Mouse (Mus musculus) limb, embryonic 12.5 days (tissue): ENCODE results near the gene Klhl26. TPM values are rescaled to one million over a fixed set of nuclear protein-coding genes. Genes with fewer than 3 reads are reported as not detected.

Experiments
- ATAC-seq: fragments of 200-750 bp; cut with Nextera tagmentation; 2 replicates; pipeline ENCODE4 v1.8.0; 2017; ENCODE audit warnings: low read depth, moderate TSS enrichment; ENCODE audit not compliant: insufficient number of reproducible peaks, insufficient read depth, low FRiP score, low TSS enrichment
- H3K27ac ChIP-seq: fragments of 300-500 bp; sonication (generic); 2 replicates; pipeline ENCODE4 v1.5.1; 2016; ENCODE audit warnings: mild to moderate bottlenecking, moderate library complexity
- H3K27me3 ChIP-seq: fragments of 300-500 bp; sonication (generic); 2 replicates; pipeline ENCODE4 v1.6.1; 2016; ENCODE audit warnings: mild to moderate bottlenecking, moderate library complexity
- H3K36me3 ChIP-seq: fragments of 300-500 bp; sonication (generic); 2 replicates; pipeline ENCODE4 v1.6.1; 2016; ENCODE audit warnings: mild to moderate bottlenecking, moderate library complexity
- H3K4me1 ChIP-seq: fragments of 300-500 bp; sonication (generic); replicated peaks from 2 replicates; pipeline ENCODE4 v1.6.1; 2016
- H3K4me2 ChIP-seq: fragments of 300-500 bp; sonication (generic); 2 replicates; pipeline ENCODE4 v1.6.1; 2016; ENCODE audit warnings: mild to moderate bottlenecking, moderate library complexity
- H3K4me3 ChIP-seq: fragments of 300-500 bp; sonication (generic); replicated peaks from 2 replicates; pipeline ENCODE4 v1.5.1; 2016; ENCODE audit warnings: mild to moderate bottlenecking
- H3K9ac ChIP-seq: fragments of 300-500 bp; sonication (generic); replicated peaks from 2 replicates; pipeline ENCODE4 v1.6.1; 2016; ENCODE audit warnings: mild to moderate bottlenecking, moderate library complexity
- H3K9me3 ChIP-seq: fragments of 300-500 bp; sonication (generic); 2 replicates; pipeline ENCODE4 v1.6.1; 2016; ENCODE audit warnings: mild to moderate bottlenecking, moderate library complexity
- WGBS: fragments of 180-500 bp; shearing (Covaris S2); methylation state at CpG from one replicate; pipeline ENCODE4 v1.1.7; 2016; 5-methylcytosine and 5-hydroxymethylcytosine counted together
- polyA plus RNA-seq: library from polyadenylated mRNA; unstranded; fragments of >200 nt; fragmentation: Nextera tagmentation; extraction: Ambion mirVana; gene quantifications from 2 replicates; pipeline ENCODE4 v1.2.1, GENCODE M21; 2016

The Klhl26 gene
- polyA plus RNA-seq, 1 experiment from 2014 or later = 26.8 TPM

DNA sequence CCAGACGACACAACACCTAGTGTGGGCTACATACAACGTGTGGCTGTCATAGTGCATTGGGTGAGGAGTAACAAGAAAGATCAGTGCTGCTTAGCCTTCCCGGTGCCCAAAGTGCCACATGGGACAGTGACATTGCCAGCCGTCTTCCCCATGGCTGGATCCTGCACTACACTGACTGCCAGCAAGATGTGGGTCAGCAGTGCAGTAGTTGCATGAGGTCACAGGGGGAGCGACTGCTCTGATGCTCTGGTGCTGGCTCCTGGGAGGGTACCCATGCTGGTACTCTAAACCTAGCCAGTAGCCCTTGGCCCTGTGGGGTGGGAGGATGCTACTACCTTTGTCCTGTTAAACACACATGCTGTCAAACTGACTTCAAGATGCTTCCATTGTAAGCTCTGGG is 16.6 kb downstream of the Klhl26 start:
- WGBS = 89% methylated on average over 5 of the region's 5 CpGs
- H3K4me1 ChIP-seq = peaks cover 22% of the 10 kb centered on the region
- no peak overlapping the region for H3K9ac ChIP-seq
- ATAC-seq = no peak
- H3K4me2 ChIP-seq = no peak overlapping the region
- H3K36me3 ChIP-seq = peaks cover 7% of the 10 kb centered on the region
- H3K4me3 ChIP-seq = no peak overlapping the region
- H3K27ac ChIP-seq = no peak overlapping the region
- peaks cover 9% of the 10 kb centered on the region; the same call in 1 of the 2 replicates for H3K9me3 ChIP-seq
- H3K27me3 ChIP-seq = no peaks in the 10 kb centered on the region

GRCm38 (mm10) chr8:70459636-70460035 is 17.1 kb downstream of the Klhl26 start:
- Histone ChIP-seq H3K4me1 (peaks cover 22% of the 10 kb centered on the region), H3K4me2 (no peak overlapping the region), H3K36me3 (peaks cover 7% of the 10 kb centered on the region), H3K9ac (no peak overlapping the region), H3K4me3 (no peak overlapping the region), H3K27me3 (no peaks in the 10 kb centered on the region), H3K27ac (no peak overlapping the region), H3K9me3 (peaks cover 9% of the 10 kb centered on the region; the same call in 1 of the 2 replicates)
- no peak for ATAC-seq
- WGBS = 98% methylated on average over 2 of the region's 2 CpGs

- H3K9ac ChIP-seq = no peak overlapping the region
- peaks cover 7% of the 10 kb centered on the region for H3K36me3 ChIP-seq
- H3K4me3 ChIP-seq = no peak overlapping the region
- peaks cover 29% of the 10 kb centered on the region for H3K4me1 ChIP-seq
- no peak overlapping the region for H3K4me2 ChIP-seq
- peaks cover 9% of the 10 kb centered on the region; the same call in 1 of the 2 replicates for H3K9me3 ChIP-seq
- H3K27ac ChIP-seq = no peak overlapping the region
- WGBS = 83% methylated on average over 3 of the region's 3 CpGs
- ATAC-seq = no peak
- H3K27me3 ChIP-seq = no peaks in the 10 kb centered on the region
Observed at GRCm38 (mm10) chr8:70458462-70458861, 18.3 kb downstream of the Klhl26 start.

GRCm38 (mm10) chr8:70457882-70458281 is 18.9 kb downstream of the Klhl26 start:
- H3K4me3 ChIP-seq = no peak overlapping the region
- peaks cover 31% of the 10 kb centered on the region for H3K4me1 ChIP-seq
- peaks cover 9% of the 10 kb centered on the region; the same call in 1 of the 2 replicates for H3K9me3 ChIP-seq
- no peaks in the 10 kb centered on the region for H3K27me3 ChIP-seq
- 91% methylated on average over 6 of the region's 6 CpGs for WGBS
- no peak for ATAC-seq
- peaks cover 7% of the 10 kb centered on the region for H3K36me3 ChIP-seq
- no peak overlapping the region for H3K4me2 ChIP-seq
- no peak overlapping the region for H3K9ac ChIP-seq
- no peak overlapping the region for H3K27ac ChIP-seq

- Histone ChIP-seq H3K36me3 (peaks cover 16% of the 10 kb centered on the region), H3K9ac (no peak overlapping the region; the same call in 1 of the 2 replicates), H3K27ac (no peak overlapping the region), H3K27me3 (peaks cover 3% of the 10 kb centered on the region; the same call in 1 of the 2 replicates), H3K9me3 (peaks cover 9% of the 10 kb centered on the region; the same call in 1 of the 2 replicates), H3K4me2 (no peak overlapping the region), H3K4me1 (peaks cover 23% of the 10 kb centered on the region), H3K4me3 (no peak overlapping the region)
- no peak for ATAC-seq
- WGBS = 93% methylated on average over 1 of the region's 1 CpGs
Observed at GRCm38 (mm10) chr8:70456996-70457395, 19.8 kb downstream of the Klhl26 start.

DNA sequence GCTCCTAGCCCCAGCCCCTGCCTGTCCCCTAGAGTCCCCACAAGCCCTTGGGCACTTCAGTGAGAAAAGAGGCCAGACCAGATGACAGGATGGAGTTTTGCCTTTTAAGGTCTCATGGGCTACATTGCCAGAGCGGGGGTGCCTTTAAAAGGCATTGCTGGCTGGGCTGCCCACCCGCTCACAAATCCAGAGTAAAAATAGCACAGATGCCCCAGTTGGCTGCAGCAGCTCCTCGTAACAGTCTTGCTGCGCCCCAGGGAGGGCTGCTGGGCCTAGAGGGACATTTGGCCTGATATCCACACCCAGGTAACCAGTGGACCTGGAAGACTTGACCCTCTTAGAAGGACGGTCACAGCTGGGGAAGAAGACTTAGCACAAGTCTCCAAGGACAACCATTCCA is 22.9 kb downstream of the Klhl26 start:
- Histone ChIP-seq H3K4me1 (peaks cover 34% of the 10 kb centered on the region), H3K4me2 (no peak overlapping the region), H3K9me3 (no peaks in the 10 kb centered on the region), H3K27me3 (peaks cover 12% of the 10 kb centered on the region; the same call in 1 of the 2 replicates), H3K9ac (peak overlapping the region; percentile 31; the same call in 1 of the 2 replicates), H3K27ac (no peak overlapping the region), H3K4me3 (no peak overlapping the region), H3K36me3 (peaks cover 33% of the 10 kb centered on the region)
- no peak for ATAC-seq
- whole genome bisulfite sequencing = 82% methylated on average over 5 of the region's 5 CpGs

DNA sequence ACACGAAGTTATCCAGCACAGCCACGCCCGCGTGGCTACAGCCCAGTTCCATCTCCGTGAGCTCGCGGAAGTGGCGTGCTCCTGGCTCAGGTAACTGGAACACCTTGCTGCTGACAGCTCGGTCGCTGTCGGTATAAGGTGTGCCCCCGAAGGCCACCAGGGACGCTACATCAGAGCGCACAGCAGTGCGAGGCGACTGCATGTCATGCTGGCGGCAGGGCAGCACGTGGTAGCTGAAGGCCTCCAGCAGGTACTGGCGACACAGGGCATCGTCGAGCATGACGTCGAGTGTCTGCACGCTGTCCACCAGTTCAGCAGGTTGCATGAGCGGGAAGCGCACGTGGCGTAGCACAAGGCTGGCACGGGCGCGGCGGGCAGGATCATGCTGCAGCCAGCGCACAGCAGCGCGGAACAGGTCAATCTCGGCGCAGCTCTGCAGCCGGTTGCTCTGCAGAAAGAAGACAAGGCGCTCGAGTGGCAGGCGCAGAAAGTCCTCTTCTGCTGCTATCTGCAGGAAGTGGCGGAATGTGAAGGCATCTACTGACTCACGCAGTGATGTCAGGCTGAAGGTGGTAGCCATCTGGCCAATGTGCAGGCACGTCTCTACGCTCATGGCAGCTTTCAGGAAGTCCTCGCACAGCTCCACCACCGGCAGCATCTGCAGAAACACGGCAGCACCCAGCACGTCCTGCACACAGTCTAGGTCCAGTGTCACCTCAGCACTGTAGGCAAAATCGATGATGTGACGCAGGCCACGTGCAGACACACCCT is 24.4 kb downstream of the Klhl26 start:
- Histone ChIP-seq H3K4me2 (no peak overlapping the region), H3K9me3 (no peaks in the 10 kb centered on the region), H3K4me3 (no peak overlapping the region), H3K27me3 (peaks cover 12% of the 10 kb centered on the region; the same call in 1 of the 2 replicates), H3K27ac (no peak overlapping the region), H3K9ac (no peak overlapping the region), H3K36me3 (peaks cover 33% of the 10 kb centered on the region), H3K4me1 (peaks cover 46% of the 10 kb centered on the region)
- ATAC-seq = no peak
- 64% methylated on average over 52 of the region's 52 CpGs for WGBS

DNA sequence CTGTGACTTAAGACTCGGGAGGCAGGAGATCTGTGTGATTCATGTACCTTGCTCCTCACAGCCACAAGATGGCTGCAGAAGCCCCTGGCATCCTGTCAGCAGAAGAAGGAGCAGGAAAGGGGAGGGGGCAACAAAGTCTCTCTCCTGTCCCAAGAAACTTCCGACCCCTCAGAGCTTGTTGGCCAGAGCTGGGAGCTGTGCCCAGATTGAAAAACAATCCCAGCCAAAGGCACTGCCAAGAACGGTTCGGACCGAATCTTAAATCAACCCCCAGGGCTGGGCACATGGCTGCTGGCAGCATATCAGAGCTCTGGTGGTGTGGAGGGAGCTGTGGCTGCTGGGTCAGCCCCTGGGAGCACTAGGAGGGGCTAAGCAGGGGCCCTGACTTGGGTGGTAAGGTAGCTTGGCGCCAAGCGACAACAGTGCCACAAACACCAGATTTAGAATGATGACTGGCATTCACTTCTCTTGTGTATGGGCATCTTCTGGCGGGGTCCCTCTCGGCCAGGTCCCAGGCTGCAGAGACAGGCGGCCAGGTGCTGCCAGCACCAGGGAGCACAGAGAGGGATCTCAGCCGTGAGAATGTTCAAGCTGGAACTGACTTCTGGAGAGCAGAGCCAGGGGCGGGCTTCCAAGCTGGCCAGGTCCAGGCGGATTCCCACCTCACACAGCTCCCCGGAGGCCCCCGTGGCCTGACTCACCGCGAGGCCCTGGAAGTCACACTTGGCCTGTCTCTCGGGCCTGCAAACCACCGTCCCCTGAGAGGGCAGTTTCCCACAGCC is 28.9 kb downstream of the Klhl26 start:
- WGBS = 64% methylated on average over 19 of the region's 19 CpGs
- H3K4me2 ChIP-seq = no peak overlapping the region

GRCm38 (mm10) chr8:70445988-70446387 is 30.8 kb downstream of the Klhl26 start:
- ATAC-seq = no peak
- 53% methylated on average over 1 of the region's 1 CpGs for WGBS

More for the DNA sequence above, 28.9 kb downstream of the Klhl26 start:
- Histone ChIP-seq H3K9ac (no peak overlapping the region), H3K4me1 (peaks cover 29% of the 10 kb centered on the region), H3K36me3 (peaks cover 33% of the 10 kb centered on the region), H3K27me3 (peaks cover 12% of the 10 kb centered on the region; the same call in 1 of the 2 replicates), H3K9me3 (no peaks in the 10 kb centered on the region), H3K27ac (peak overlapping the region; percentile 66; the same call in 1 of the 2 replicates), H3K4me3 (no peak overlapping the region)
- ATAC-seq = no peak

GRCm38 (mm10) chr8:70443326-70443725 is 33.4 kb downstream of the Klhl26 start:
- Histone ChIP-seq H3K27ac (no peak overlapping the region), H3K4me1 (peaks cover 18% of the 10 kb centered on the region), H3K9me3 (no peaks in the 10 kb centered on the region), H3K9ac (no peak overlapping the region), H3K4me2 (no peak overlapping the region), H3K36me3 (no peaks in the 10 kb centered on the region), H3K27me3 (no peaks in the 10 kb centered on the region), H3K4me3 (no peak overlapping the region)
- no peak for ATAC-seq
- WGBS = 83% methylated on average over 4 of the region's 4 CpGs

More at GRCm38 (mm10) chr8:70445988-70446387, 30.8 kb downstream of the Klhl26 start:
- no peak overlapping the region for H3K4me2 ChIP-seq
- H3K27me3 ChIP-seq = no peaks in the 10 kb centered on the region
- no peak overlapping the region for H3K9ac ChIP-seq
- no peaks in the 10 kb centered on the region for H3K9me3 ChIP-seq
- peaks cover 14% of the 10 kb centered on the region for H3K36me3 ChIP-seq
- no peak overlapping the region for H3K27ac ChIP-seq
- no peak overlapping the region for H3K4me3 ChIP-seq
- peaks cover 29% of the 10 kb centered on the region for H3K4me1 ChIP-seq

DNA sequence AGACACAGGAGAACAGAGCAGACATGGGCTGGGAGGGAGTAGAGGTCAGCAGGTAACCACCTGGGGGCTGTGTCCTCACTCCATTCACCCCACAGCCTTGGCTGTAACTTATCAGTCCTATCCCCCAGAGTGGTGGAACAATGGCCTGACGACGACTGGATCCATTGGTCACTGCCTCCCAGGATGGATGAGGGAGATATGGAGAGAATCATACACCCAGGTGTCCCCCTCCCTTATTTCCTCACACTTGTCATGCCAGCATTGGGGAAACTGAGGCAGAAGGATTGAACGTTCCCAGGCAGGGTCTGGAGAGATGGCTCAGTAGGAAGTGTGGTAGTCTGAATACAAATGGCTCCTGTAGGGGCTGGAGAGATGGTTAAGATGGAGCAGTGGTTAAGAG is 35.2 kb downstream of the Klhl26 start:
- Histone ChIP-seq H3K4me2 (no peak overlapping the region), H3K36me3 (0 out of 2 replicates have a peak, but pooled peaks cover 2% of the 10 kb centered on the region), H3K9me3 (no peaks in the 10 kb centered on the region), H3K27ac (no peak overlapping the region), H3K4me1 (peaks cover 12% of the 10 kb centered on the region), H3K4me3 (no peak overlapping the region), H3K27me3 (no peaks in the 10 kb centered on the region), H3K9ac (no peak overlapping the region)
- ATAC-seq = no peak
- WGBS = 76% methylated on average over 3 of the region's 3 CpGs
